Mouse (Mus musculus) G1E (cell line): Measurements from ENCODE around the gene Popdc2.

ENCODE experiments used
- CTCF ChIP-seq: IDR thresholded peaks from 2 replicates; pipeline ENCODE4 v1.5.1; 2012; ENCODE audit warnings: low read depth, low read length, inconsistent platforms, mixed read lengths
- GATA2 ChIP-seq: IDR thresholded peaks from 2 replicates; pipeline ENCODE4 v1.6.1; 2012; ENCODE audit warnings: low read depth, low read length, inconsistent platforms, borderline replicate concordance
- TAL1 ChIP-seq: conservative IDR thresholded peaks from 2 replicates; pipeline ENCODE4 v1.6.1; 2012; ENCODE audit warnings: low read depth, low read length, inconsistent platforms, mixed read lengths

GRCm38 (mm10) chr16:38376841-38377249 is 14.8 kb downstream of the Popdc2 start:
- TF ChIP-seq CTCF, result no peak
- no peak for TF ChIP-seq TAL1
- TF ChIP-seq GATA2, result no peak
